Mouse (Mus musculus) left cerebral cortex, postnatal 10 days (tissue): ENCODE results near the gene Rpl23. TPM values are rescaled to one million over a fixed set of nuclear protein-coding genes. Genes with fewer than 3 reads are reported as not detected.

Experiments used
- DNase-seq, 2 experiments: peaks; one replicate each; pipeline ENCODE4 v3.0.0; 2021 to 2022; ENCODE audit warnings: low spot score in 2 of 2, mixed read lengths in 1 of 2; ENCODE audit errors: extremely low spot score in 1 of 2
- intact Hi-C: fragments of 180-260 bp; cut with DNase I; formaldehyde crosslinking; loops from one replicate; pipeline ENCODE4 v1.15.1; 2025
- total RNA-seq, 2 experiments: library from RNA; stranded (reverse); gene quantifications; 2 replicates each; pipeline ENCODE4 v1.2.3; 2021

Rpl23 gene
- total RNA-seq, 2 experiments from 2014 or later, result 423 to 456 TPM

DNA sequence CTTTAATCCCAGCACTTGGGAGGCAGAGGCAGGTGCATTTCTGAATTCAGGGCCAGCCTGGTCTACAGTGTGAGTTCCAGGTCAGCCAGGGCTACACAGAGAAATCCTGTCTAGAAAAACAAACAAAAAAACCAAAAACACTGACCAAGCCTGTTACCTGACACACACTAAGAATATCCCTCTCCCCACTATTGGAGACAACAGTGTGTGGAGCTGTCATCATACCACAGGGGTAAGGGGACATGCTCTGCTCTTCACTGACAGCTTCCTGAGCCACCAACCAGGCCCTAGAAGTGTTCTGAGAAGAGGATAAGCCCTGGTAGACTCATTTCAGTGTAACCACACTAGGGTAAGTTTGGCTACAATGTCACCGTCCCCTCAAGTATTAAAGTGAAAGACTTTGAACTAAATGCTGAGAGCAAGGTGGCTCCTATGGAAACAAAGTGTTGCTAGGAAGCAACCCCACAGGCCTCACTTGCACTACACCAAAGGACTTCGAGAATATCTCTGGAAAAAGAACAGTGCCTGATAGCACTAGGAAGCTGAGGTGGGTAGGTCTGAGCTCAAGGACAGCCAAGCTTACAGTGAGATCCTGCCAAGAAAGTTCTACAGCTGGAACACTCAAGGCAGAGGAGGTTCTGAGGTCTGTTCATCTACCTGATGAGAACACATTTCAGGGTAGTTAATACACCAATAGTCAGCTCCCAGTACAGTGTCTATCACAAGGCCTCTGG, 2.1 kb downstream of the Rpl23 start:
- intact Hi-C loops, result loop anchor here (5.0 kb wide), 1 partner anchor 102 kb away; the partner anchor contains the start of gene Fbxo47
- DNase-seq, result no peak

DNA sequence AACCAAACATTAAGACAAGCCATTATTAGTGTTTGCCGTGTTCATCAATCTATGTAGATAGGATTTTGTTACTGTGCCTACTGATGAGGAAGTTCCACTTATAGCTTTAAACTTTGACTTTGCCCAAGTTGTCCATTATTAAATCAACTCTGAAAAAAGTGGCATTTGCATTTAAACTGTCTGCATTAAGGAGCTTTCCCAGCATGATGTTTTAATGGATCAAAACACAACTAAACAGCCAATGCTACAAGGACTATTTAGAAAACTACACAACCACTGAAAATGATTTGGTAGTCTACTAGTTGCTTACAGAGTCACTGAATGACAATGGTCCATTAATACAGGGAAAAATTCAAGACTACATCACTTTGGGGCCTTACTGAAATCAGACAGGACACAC, 3.3 kb downstream of the Rpl23 start:
- intact Hi-C loops, result no loop called here
- no peak for DNase-seq

DNA sequence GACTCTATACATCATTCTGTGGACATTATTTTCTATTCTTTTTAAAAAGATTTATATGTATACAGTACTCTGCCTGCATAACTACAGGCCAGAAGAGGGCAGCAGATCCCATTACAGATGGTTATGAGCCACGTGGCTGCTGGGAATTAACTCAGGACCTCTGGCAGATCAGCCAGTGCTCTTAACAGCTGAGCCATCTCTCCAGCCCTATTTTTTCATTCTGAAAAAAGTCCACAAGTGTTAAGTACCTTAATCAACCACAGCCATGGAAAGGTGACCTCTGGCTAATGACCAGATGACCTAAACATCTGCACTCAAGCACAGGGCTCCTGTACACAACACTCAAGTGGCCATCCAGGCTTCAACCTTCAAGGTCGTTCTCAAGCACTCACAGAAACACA, 5.1 kb downstream of the Rpl23 start:
- DNase-seq, result no peak
- intact Hi-C loops, result no loop called here

DNA sequence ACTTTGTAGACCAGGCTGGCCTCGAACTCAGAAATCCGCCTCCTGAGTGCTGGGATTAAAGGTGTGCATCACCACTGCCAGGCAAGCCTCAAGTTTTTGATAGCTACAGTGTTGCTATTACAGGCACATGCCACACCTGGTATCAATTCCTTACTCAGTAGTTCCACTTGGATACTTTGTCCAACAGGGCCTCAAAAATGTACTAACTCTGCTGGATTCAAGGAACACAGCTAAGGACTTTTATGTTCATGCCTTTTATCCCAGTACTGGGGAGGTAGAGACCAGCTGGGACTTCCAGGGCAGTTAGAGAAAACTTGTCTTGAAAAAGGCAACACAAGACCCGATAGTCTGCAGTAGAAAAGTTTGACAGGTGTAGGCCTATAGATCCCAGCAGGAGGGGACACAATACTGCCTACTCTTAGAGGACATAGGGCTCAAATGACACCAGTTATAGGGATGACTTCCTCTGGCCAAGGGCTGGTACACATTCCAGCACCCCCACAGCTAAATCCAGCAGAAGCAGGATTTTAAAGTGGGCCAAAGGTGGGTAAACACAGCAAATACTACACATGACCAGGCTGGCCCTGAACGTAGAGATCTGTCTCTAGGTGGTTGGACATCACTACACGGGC, 5.6 kb downstream of the Rpl23 start:
- intact Hi-C loops, result no loop called here
- no peak for DNase-seq

DNA sequence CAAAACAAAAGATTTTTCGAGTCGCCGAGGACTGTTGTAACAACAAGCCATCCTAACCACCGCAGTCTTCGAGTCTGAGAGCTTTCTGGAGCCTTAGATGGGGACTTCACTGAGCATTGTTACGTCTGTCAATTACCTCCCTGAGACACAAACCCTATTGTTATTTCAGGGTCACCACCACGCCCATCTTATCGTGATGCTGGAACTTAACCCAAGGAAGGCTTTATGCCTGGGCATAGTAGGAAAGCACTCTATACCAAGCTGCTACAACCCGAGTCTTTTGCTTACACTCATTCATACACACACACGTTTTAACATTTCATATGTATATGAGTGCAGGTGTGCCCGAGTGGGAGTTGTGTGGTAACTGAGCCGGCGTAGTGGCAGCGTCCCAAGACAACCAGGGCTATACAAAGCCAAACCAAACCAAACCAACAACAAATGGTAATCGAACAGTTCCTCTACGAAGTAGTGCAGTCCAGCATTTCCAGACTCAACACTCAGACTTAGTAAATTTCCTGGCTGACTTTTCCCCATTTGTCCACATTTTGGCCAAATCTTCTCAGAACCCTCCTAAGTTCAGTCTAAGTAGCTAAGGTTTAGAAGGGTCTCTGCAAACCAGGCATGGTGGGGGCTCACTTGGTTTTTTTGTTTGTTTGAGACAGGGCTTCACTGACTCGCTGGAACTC, 6.3 kb downstream of the Rpl23 start, which contains the start of gene 1700001P01Rik:
Gene 1700001P01Rik, minus strand, starts transcription at position 111 of the 689 bp plus-strand sequence.
- intact Hi-C loops, result no loop called here
- no peak for DNase-seq

DNA sequence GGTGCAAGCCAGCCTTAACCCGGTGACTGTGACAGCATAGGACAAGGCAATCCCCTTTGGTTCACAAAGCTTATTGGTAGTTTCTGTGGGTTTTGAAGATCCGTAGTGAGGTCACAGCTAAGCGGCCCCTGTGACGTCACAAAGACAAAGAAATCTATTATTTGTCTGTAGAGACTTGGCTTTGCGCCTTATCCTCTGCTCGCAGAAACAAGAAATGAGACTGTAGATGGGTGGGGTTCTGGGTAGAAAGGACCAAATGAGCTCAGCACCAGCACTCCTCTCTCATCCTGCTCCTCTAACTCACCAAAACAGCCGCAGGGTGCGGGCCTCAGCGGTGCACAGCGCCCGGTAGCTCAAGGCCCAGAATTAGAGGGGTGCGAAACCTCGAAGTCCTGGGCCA, 7.1 kb downstream of the Rpl23 start:
- intact Hi-C loops, result no loop called here

DNA sequence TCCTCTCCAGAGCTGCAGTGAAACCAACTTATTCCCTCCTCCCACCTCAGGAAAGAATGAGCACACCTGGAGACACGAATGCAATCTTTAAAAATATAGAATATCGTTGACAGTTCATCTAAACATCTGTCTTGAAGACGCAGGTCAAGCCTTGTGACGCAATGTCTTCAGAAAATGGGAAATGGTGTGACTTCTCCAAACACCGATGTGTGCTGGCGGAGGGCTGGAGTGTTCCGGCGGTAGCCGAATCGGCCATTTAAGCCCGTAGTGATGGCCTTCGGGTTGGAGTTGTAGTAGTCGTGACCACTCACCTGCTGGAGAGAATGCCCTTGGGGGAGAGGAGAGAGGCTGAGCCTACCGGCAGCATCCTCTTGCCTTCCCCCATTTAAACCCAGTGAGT, 10.8 kb downstream of the Rpl23 start:
- intact Hi-C loops, result no loop called here
- no peak for DNase-seq

More for the DNA sequence above, 7.1 kb downstream of the Rpl23 start:
- no peak for DNase-seq

DNA sequence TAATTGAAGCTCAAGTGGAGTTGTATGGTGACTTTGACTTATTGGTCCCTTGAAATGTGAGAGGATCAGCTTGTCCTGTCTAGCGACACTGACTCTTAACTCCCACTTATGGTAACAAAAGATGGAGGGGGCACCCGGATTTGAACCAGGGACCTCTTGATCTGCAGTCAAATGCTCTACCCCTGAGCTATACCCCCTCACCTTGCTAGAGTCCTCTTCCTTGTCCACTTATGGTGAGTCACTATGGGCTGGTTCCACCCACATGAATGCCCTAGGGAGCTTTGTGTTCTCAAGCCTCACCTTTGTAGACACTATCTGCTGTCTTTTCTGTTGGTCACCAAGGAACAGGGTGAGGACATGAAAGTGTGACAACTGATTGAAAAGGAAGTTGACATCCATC, 12.5 kb downstream of the Rpl23 start:
- intact Hi-C loops, result no loop called here
- no peak for DNase-seq

DNA sequence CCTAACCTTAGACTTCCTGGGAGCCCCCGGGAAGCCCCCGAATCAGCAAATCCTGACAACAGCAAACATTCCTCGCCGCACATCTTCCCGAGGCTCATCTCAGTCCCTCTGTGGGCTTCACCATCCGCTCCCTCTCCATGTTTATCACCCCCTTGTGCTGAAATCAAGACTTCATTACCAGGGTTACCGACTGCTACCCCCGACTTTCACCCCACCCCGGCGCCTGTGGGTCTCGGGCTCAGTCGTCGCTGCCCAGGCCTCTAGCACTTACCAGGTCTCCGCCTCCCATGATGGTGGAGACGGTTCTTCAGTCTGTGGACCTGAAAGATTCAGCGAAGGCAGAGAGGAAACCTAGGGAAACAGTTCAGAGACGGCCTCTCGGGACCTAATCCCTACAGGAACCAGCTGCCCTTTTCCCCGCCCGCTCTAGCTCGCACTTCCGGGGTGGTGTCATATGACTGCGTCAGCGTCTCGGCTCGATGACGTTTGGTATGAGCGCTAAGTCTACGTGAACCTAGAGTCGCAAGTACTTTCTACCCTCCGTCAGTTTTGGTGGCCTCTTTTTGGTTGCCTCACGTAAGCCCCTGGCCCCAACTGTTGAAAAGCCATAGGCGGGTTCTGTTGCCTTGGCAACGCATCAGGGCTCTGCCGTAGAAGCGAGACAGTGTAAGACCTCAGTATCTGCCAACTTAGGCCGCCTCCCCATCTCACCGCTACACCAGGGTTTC, 15.9 kb downstream of the Rpl23 start, which contains the start of gene Cwc25:
Gene Cwc25, minus strand, starts transcription at position 403 of the 728 bp plus-strand sequence.
- peak; percentile 95 to 97 for DNase-seq
- intact Hi-C loops, result no loop called here

DNA sequence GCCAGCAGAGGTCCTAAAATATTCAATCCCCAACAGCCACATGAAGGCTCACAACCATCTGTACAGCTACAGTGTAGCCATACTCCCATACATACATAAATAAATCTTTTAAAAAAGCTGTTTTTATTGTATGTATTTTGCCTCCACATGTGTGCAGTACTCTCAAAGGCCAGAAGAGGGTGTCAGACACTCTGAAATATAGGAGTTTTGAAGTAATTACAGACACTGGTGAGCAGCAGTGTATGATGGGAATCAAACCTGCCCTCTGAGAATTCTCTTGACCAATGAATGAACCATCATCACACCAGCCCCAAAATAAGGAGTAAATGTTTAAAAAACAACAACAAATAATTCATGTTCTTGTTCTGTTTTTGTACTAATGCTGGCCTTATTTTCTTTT, 20.6 kb downstream of the Rpl23 start:
- intact Hi-C loops, result no loop called here
- DNase-seq, result no peak

DNA sequence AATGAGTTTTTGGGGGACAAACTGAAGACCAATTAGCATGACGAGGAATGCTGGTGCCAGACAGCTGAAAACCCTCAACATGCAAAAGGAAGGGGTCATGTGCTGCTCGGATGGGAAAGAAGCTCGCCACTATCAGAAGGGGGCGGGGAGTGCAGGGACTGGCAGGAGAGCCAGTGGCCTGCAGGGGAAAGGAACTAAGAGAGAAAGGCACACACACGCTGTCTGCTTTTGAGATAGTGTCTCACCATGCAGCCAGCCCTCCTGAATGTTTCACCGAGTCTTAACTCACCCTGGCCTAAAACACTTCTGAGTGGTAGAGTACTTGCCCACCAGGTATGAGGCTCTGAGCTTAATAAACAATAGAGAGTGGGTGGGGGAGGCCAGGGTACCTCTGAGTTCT, 23.3 kb downstream of the Rpl23 start:
- intact Hi-C loops, result no loop called here
- DNase-seq, result no peak

DNA sequence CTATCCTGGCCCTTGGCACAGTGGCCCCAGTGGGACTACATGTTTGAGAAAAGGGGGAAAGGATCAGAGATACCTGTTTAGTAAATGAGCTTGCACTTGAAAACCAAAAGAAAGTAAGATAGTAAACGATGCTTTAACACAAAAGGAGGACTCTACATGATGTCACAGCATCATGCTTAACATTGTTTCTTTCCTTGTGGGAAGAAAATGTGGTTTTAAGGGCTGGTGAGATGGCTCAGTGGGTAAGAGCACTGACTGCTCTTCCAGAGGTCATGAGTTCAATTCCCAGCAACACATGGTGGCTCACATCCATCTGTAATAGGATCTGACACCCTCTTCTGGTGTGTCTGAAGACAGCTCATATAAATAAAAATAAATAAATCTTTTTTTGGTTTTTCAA, 24.1 kb downstream of the Rpl23 start:
- no peak for DNase-seq
- intact Hi-C loops, result no loop called here

DNA sequence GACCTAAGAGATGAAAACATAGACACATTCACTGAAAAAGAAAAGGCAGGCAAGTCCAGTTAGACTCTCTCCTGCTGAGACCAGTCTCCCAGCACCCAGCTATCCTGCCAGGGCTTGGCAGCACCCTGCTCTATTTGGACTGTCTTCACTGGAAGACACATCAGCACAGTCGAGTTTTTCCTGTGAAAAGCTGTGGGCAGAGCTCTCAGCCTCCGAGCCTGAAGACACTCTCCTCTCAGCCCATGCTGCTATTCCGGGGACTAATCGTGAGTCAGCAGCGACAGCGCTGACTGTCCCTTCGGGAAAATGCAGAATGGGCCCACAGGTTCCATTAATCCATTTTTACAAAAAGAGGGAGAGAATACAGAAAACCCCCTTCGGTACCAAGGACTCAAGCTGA, 29.0 kb downstream of the Rpl23 start:
- no peak for DNase-seq
- intact Hi-C loops, result no loop called here

DNA sequence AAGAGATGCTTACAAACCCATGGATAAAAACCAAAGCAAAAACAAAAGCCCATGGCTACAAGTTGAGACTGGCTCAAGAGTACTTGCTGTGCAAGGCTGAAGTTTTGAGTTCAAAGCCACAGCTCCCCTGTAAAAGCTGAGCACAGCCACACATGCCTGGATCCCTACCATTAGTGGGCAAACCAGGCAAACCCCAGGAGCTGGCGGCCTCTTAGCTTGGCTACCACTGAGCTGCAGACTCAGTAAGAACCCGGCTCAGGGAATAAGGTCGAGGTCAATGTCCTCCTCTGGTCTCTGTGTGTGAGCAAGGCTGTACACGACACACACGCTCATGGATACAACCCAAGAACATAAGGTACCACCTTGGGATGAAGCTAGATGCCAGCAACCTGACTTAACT, 33.7 kb downstream of the Rpl23 start:
- DNase-seq, result no peak
- intact Hi-C loops, result no loop called here

DNA sequence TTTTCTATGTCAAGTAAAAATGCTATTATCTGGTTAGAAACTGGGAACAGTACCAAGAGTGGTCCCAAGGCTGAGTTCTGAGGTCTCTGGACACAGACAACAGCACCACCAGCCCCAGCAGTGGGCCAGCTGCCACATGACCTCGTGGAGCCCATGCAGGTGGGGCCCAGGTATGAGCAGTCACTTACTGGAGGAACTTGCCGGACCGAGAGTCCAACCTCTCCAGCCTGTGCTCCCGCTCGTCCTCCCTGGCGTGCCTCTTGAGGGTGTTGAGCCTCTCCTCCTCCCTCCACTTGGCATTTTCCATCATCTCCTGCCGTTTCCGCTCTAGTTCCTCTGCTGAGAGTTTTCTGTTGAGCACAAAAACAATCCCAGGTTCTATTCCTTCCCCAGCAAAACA, 34.5 kb downstream of the Rpl23 start:
- intact Hi-C loops, result no loop called here
- no peak for DNase-seq

DNA sequence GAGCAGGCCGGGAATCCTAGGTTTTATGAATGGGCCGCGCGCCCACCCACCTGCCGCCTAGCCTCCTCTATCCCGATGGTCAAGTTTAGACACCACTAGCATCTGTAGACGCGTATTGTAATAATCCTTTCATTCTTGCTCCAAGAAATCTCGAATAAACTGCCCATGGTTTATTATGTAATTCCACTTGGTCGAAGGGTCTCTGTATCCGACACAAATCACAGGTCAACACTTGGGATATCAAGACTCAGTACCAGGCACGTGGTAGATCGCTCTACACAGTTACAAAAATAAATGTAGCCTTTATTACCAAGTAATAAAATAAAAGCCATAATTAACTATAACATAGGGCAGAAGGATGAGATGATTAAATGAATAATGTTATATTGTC, 36.9 kb downstream of the Rpl23 start:
- intact Hi-C loops, result no loop called here
- no peak for DNase-seq

DNA sequence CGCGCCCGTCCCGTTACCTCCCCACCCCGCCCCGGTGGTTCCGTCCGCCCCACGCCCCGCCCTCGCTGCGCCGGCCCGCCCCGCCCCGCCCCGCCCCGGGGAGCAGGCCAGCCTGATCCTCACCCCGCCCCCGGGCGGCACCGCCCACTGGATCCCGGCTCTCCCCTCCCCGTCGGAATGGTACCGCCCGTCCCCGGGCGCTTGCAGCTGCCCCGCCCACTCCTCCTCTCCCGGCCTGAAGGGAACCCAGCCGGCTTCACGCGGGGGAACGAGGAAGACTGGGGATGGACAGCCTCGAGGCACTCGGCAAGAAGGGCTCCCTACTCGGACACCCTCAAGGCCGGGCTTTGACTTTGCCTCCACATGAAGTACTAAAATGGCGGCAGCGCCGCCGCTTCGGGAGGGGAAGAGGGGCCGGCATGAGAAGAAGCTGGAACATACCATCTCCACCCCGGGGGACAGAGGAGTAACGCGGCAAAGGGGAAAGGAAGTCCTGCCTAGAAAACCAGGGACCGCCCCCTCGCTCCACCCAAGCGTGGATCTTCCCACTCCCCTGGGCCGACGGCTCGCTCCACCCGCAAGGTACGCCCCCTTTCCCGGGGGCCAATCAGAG, 37.4 kb downstream of the Rpl23 start:
- intact Hi-C loops, result loop anchor here (5.0 kb wide), 1 partner anchor 43 kb away; the partner anchor contains the start of genes Pcgf2 and Psmb3
- DNase-seq, result peak; percentile 98 to 100

DNA sequence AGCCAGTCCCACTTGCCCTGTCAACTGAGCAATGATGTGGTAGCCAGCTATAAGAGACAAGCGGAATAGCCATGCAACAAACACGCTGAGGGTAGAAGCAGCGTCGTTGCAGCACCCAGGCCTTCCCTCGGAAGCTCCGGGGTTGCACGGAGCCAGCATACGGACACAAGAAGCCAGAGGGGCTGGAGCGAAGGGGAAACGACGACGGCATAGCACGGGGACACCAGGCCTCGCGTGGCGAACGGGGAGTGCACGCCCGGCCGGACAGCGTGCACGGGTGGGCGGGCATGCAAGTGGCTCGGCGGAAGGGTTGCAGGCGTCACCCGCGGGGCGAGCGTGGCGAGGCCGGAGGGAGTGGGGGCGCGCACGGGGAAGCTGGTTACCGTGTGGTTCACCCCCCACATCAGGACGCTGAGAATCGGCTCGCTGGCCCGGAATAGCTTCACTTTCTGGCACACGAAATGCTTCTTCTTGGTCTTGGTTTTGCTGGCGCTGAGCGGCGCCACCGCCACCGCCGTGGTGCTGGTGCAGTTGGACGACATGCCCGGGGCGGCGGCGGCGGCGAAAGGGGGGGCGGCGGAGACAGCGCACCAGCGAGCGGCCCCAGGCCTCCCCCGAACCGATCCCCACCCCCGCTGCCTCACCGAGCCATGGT, 38.0 kb downstream of the Rpl23 start, which contains the start of gene Pip4k2b:
Gene Pip4k2b, minus strand, starts transcription at position 642 of the 655 bp plus-strand sequence.
- DNase-seq, result peak; percentile 53 to 83
- intact Hi-C loops, result loop anchor here (5.0 kb wide), 1 partner anchor 42 kb away; the partner anchor contains the start of genes Pcgf2 and Psmb3
